Mouse (Mus musculus) heart, embryonic 15.5 days (tissue): ENCODE measurements around the gene Dnm3. TPM values are rescaled to one million over a fixed set of nuclear protein-coding genes. Genes with fewer than 3 reads are reported as not detected.

Experiments
- microRNA counts: library from miRNA; unstranded; fragments of <30 nt; microRNA quantifications from one replicate; lab custom pipeline; 2016
- microRNA-seq: library from miRNA; unstranded; fragments of <30 nt; microRNA quantifications from one replicate; pipeline ENCODE4, GENCODE M21; 2016
- polyA plus RNA-seq: library from polyadenylated mRNA; unstranded; fragments of >200 nt; fragmentation: Nextera tagmentation; extraction: Ambion mirVana; gene quantifications from 2 replicates; pipeline ENCODE4 v1.2.1, GENCODE M21; 2015

Gene Dnm3
- polyA plus RNA-seq, 1 experiment from 2014 or later, result 1.7 TPM

MicroRNAs within 50 kb of the gene (microRNA counts, 519-probe panel; counts per million panel counts)
- microRNA mmu-miR-199a-3p (lab: Ali Mortazavi, UCI) (4,394 counts per million, percentile 96 among the panel's probes with 10 or more counts), microRNA mmu-miR-199a-5p (lab: Ali Mortazavi, UCI) (4,546 counts per million, percentile 97 among the panel's probes with 10 or more counts), microRNA mmu-miR-214 (lab: Ali Mortazavi, UCI) (2,755 counts per million, percentile 66 among the panel's probes with 10 or more counts)

Small RNA genes within 50 kb of the gene (microRNA-seq; reads per million reads assigned to microRNA genes)
- gene Mir199a-2 (68.7 reads per million, percentile 46 among the genes with 10 or more reads in this experiment), gene Mir214 (4,334 reads per million, percentile 91 among the genes with 10 or more reads in this experiment)

Other genes starting within 250 kb of the Dnm3 start
- 10.0 and 14.2 TPM in 2 replicates for gene Mettl13, start 70.5 kb upstream of the Dnm3 start, polyA plus RNA-seq
- 32.5 and 37.6 TPM in 2 replicates for gene Vamp4, start 92.5 kb upstream of the Dnm3 start, polyA plus RNA-seq
- gene Myoc, start 161.1 kb upstream of the Dnm3 start, polyA plus RNA-seq, result 0.06 TPM in 1 of 2 replicates, not detected in the other
- gene Myocos, start 180.2 kb upstream of the Dnm3 start, polyA plus RNA-seq, result not detected in 2 replicates